Mouse (Mus musculus): Measurements from ENCODE around the gene Elane. TPM values are rescaled to one million over a fixed set of nuclear protein-coding genes. Genes with fewer than 3 reads are reported as not detected.

Gene Elane
- polyA plus RNA-seq, 1 experiment from 2014 or later: not detected

DNA sequence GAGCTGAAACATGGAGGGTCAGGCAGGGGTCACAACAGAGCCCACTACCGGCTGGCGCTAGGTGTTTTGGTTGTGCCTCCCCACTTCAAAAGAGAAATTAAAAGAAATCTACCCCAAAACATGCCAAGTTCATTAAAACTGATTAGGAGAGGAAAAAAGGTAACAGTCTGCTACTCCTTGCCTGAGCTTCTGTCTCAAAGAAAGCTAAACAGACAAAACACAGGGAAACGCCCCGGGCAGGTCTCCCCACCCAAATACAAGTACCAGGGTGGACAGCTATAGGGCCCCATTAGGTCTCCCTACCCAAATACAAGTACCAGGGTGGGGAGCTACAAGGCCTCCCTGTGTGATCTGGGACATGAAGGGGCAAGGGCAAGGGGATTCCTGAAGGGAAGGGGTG is 24.5 kb downstream of the Elane start, which contains the start of gene Gm26602:
TSS of gene Gm26602 (plus strand) at position 301 of the 400 bp plus-strand sequence.
- no peaks in the 10 kb centered on the region for H3K27me3 ChIP-seq
- no peak for ATAC-seq (replicated peaks)
- H3K4me1 ChIP-seq: peaks cover 36% of the 10 kb centered on the region
- peak within 1 kb of the TSS; percentile 47 for H3K9ac ChIP-seq (replicated peaks)
- H3K36me3 ChIP-seq: peaks cover 28% of the 10 kb centered on the region
- H3K27ac ChIP-seq (replicated peaks): peak within 1 kb of the TSS; percentile 98
- no peaks in the 10 kb centered on the region for H3K9me3 ChIP-seq
- 95% methylated on average over 4 of the region's 4 CpGs for WGBS
- peak within 1 kb of the TSS; percentile 43; the same call in 1 of the 2 replicates for H3K4me2 ChIP-seq (replicated peaks)
- H3K4me3 ChIP-seq: no peak within 1 kb of the TSS

DNA sequence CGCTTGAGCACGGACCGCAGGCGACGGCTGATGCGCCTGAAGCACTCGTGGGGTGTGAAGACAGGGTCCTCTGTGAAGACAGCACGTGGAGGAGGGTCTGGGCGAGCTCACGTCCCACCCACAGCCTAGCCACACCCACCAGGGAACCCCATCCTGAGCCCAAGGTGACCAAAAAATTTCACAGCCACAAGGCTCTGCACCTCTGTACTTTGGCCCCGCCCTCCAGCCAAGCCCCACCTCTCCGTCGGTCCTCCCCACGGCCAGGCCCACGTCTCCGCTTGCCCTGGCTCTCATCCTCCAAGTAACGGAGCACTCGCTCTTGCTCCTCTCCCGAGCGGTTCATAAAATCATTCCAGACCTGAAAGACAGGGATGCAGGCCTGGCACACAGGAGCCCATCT is 26.4 kb downstream of the Elane start:
- Histone ChIP-seq H3K4me2 (replicated peaks) (no peak overlapping the region), H3K27ac (replicated peaks) (no peak overlapping the region), H3K36me3 (peaks cover 16% of the 10 kb centered on the region), H3K27me3 (peaks cover 2% of the 10 kb centered on the region; the same call in 1 of the 2 replicates), H3K4me3 (no peak overlapping the region), H3K9me3 (no peaks in the 10 kb centered on the region), H3K4me1 (peaks cover 49% of the 10 kb centered on the region), H3K9ac (replicated peaks) (no peak overlapping the region)
- ATAC-seq (replicated peaks): no peak
- 69% methylated on average over 20 of the region's 20 CpGs for WGBS

DNA sequence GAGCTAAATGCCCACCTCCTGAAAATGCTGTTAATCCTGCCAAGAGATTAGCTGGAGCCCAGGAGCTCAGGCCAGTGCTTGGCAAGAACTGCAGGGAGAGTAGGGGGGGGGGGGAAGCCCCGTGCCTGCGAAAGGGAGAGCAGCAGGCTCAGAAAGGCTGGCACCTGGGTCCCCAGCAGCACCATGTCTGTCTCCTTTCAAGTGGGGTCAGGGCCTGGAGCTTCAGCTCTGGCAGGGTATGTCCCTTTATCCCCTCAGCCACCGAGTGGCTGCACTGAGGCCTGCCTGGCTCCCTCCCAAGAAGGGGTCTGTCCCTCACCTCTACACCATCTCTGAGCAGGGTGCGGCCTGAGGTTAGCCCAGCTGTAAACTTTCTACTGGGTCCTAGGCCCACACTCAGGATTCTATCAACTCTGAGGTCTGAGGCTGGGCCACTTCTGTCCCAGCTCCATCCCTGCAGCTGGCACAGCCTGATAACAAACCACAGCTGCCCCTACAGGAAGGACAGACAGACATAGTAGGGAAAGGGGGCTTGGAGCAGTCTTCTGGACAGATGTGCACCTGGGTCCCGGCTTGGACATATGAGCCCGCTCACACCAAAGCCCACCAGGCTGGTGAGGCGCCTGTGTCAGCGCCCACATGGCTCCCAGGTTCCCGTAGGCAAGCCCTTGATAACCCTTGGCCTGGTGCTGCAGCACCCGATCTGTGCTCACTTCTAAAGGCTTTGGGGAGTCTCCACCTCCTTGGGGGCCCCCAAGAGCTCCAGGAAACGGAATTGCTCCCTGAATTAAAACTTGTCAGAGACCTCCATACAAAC is 28.3 kb downstream of the Elane start:
- 0 out of 2 replicates have a peak overlapping the region, but pooled peaks have one; percentile 2 for H3K27ac ChIP-seq (replicated peaks)
- no peak overlapping the region for H3K4me3 ChIP-seq
- ATAC-seq (replicated peaks): no peak
- peaks cover 42% of the 10 kb centered on the region for H3K4me1 ChIP-seq
- H3K27me3 ChIP-seq: peaks cover 21% of the 10 kb centered on the region
- 53% methylated on average over 11 of the region's 11 CpGs for WGBS
- 0 out of 2 replicates have a peak overlapping the region, but pooled peaks have one; percentile 15 for H3K9ac ChIP-seq (replicated peaks)
- H3K9me3 ChIP-seq: no peaks in the 10 kb centered on the region
- H3K36me3 ChIP-seq: peaks cover 16% of the 10 kb centered on the region
- no peak overlapping the region for H3K4me2 ChIP-seq (replicated peaks)

DNA sequence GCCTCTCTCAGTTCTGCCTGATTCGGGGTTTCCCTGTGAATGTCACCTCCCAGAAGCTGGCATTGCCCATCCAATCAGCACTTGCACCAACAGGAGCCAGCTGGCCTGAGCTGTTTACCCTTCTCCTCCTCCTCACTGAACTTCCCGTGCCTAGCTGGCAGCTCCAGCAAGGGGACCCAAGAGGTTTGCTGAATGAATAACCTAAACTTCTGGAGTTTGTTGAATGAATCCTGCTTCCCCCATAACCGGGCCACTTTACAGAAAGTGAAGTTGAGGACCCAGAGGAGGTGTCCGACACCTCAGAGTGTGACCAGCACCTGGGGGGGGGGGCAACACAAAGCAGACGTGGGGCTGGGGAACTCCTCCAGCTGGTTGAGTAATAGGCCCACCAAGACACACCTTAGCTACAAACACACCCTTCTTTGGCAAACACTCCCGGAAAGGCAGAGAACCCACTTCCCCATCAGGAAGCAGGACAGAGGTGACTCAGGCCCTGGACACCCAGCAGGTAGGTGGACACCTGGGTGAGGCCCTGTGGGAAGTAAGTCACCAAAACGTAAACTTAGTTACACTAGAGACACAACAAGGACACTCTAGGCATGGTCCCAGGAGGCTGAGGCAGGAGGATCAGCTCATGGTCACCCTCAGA is 29.0 kb downstream of the Elane start:
- Histone ChIP-seq H3K4me1 (peaks cover 35% of the 10 kb centered on the region), H3K9me3 (no peaks in the 10 kb centered on the region), H3K9ac (replicated peaks) (0 out of 2 replicates have a peak overlapping the region, but pooled peaks have one; percentile 15), H3K36me3 (peaks cover 16% of the 10 kb centered on the region), H3K4me3 (no peak overlapping the region), H3K27me3 (peaks cover 28% of the 10 kb centered on the region), H3K27ac (replicated peaks) (no peak overlapping the region), H3K4me2 (replicated peaks) (peak overlapping the region; percentile 6; the same call in 1 of the 2 replicates)
- 66% methylated on average over 7 of the region's 7 CpGs for WGBS
- no peak for ATAC-seq (replicated peaks)

DNA sequence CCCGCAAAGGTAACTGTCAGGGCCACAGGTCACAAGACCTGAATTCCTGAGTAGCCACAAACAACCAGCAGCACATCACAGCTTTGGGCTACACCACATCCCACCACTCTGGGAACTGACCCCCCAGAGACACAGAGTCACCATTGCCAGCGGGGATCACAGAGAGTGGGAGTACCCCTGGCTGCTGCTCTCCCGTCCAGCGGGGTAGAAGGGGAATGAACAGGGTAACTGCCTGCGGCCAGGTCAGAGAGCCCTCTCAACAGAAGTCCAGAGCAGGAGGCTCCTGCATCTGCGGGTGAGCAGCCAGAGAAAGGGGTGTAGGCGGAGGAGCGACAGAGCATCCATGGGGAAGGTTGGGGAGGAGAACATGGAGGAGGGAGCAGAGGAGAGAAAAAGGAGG is 30.0 kb downstream of the Elane start:
- peak overlapping the region; percentile 99 for H3K9ac ChIP-seq (replicated peaks)
- peaks cover 40% of the 10 kb centered on the region for H3K4me1 ChIP-seq
- peaks cover 9% of the 10 kb centered on the region for H3K36me3 ChIP-seq
- H3K4me3 ChIP-seq: peak overlapping the region; percentile 92
- no peaks in the 10 kb centered on the region for H3K9me3 ChIP-seq
- peak overlapping the region; percentile 91 for H3K4me2 ChIP-seq (replicated peaks)
- WGBS: 7% methylated on average over 8 of the region's 8 CpGs
- H3K27ac ChIP-seq (replicated peaks): peak overlapping the region; percentile 83; the same call in 1 of the 2 replicates
- peaks cover 38% of the 10 kb centered on the region for H3K27me3 ChIP-seq
- peak; percentile 0; the same call in 1 of the 2 replicates for ATAC-seq (replicated peaks)

DNA sequence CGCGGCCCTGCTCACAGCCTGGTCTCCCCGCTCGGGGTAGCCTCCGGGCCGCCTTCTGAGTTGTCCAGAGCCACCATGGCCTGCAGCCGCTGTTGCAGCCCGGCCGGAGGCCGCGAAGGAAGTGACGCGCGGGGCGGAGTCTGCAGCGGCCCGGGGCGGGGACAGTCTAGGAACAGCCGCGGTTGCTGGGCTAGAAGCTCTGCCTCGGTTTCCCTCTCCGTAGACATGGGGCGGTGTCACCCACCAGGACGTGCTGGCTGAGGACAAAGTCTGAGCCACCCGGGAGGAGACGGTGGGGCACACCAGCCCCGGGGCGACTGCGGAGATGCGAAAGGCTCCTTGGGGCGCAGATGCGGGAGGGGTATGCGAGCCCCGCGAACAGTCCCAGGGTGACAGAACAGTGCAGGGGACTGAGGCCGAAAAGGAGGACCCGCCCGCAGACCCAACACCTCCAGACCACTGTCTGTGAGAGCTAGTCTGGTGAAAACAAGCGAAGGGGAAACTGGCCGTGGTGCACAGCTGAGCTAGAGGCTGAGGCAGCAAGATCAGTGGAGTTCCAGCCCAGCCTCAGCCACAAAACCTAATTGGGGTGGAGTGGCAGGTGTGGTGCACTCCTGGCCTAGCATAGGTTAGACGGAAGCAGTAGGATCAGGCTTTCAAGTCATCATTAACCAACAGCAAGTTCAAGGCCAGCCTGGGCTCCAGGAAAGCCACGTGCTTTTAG is 30.9 kb downstream of the Elane start, which contains the start of gene Kiss1r:
TSS of gene Kiss1r (plus strand) at position 164 of the 724 bp plus-strand sequence.
- peak within 1 kb of the TSS; percentile 92 for H3K4me3 ChIP-seq
- peaks cover 48% of the 10 kb centered on the region for H3K4me1 ChIP-seq
- peak; percentile 87 for ATAC-seq (replicated peaks)
- WGBS: 1% methylated on average over 42 of the region's 42 CpGs
- H3K27me3 ChIP-seq: peaks cover 47% of the 10 kb centered on the region
- H3K27ac ChIP-seq (replicated peaks): peak within 1 kb of the TSS; percentile 83
- H3K36me3 ChIP-seq: peaks cover under 1% of the 10 kb centered on the region; the same call in 1 of the 2 replicates
- no peaks in the 10 kb centered on the region for H3K9me3 ChIP-seq
- peak within 1 kb of the TSS; percentile 91 for H3K4me2 ChIP-seq (replicated peaks)
- H3K9ac ChIP-seq (replicated peaks): peak within 1 kb of the TSS; percentile 99

DNA sequence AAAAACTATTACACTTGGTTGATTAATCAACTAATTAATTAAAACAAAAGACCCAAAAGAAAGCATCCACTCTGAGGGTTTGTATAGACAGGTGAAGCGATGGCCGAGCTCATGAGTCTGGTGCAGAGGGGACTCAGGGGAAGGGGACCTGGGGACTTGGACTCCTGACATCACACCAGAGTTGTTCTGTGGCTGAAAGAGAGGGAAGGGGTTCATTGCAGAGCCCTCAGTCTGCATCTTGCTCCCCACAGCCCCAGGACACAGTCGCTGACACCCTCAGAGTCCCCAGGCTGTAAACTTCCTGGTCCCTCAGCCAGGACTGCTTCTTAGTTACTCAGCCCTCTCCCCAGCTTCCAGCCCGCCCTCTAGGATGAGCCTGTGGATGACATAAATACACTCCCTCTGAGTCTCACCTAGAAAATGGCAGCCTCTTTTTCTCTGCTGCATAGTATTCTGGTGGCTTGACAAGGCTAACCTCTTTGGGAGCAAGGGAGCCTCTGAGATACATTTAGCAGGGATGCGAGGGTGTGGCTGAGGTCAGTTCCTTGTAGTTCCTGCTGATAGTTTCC is 31.6 kb downstream of the Elane start:
- H3K36me3 ChIP-seq: no peaks in the 10 kb centered on the region
- WGBS: 58% methylated on average over 5 of the region's 5 CpGs
- H3K9ac ChIP-seq (replicated peaks): peak overlapping the region; percentile 99
- H3K9me3 ChIP-seq: no peaks in the 10 kb centered on the region
- H3K4me3 ChIP-seq: peak overlapping the region; percentile 92
- peaks cover 54% of the 10 kb centered on the region for H3K27me3 ChIP-seq
- H3K27ac ChIP-seq (replicated peaks): no peak overlapping the region
- no peak for ATAC-seq (replicated peaks)
- peaks cover 48% of the 10 kb centered on the region for H3K4me1 ChIP-seq
- peak overlapping the region; percentile 91 for H3K4me2 ChIP-seq (replicated peaks)

DNA sequence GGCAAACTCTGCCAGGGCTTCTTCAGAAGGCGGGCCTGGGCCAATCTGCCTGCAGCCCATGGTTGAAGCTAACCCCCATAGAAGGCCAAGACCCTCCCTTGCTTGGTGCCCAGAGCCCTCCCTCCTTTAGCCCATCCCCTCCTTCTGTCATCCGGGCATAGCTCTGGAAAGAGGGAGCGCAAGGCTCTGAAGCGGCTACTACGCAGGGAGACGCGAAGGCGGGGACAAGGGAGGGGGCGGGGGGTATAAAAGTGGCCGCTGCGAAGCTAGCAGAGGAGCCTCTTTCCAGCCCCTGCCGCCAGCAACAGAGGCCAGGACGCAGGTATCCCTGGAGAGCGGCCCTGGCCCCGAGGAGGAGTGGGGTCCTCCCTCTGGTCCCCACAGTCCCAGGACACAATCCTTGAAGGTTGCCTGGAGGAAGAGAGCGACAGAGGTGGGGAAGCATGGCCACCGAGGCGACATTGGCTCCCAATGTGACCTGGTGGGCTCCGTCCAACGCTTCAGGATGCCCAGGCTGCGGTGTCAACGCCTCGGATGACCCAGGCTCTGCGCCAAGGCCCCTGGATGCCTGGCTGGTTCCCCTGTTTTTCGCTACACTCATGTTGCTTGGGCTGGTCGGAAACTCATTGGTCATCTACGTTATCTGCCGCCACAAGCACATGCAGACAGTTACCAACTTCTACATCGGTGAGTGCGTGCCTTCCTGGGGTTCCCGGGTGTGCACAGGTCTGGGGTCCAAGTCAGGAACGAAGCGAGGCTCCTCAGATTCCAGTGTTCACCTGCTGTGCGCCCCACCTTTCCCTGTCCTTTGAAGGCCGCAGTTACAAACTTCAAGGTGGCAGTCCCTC is 32.4 kb downstream of the Elane start:
- Histone ChIP-seq H3K4me1 (peaks cover 48% of the 10 kb centered on the region), H3K9ac (replicated peaks) (no peak overlapping the region), H3K27me3 (peaks cover 62% of the 10 kb centered on the region), H3K27ac (replicated peaks) (no peak overlapping the region), H3K4me3 (no peak overlapping the region), H3K4me2 (replicated peaks) (no peak overlapping the region), H3K36me3 (no peaks in the 10 kb centered on the region), H3K9me3 (no peaks in the 10 kb centered on the region)
- ATAC-seq (replicated peaks): no peak
- 3% methylated on average over 34 of the region's 35 CpGs for WGBS

DNA sequence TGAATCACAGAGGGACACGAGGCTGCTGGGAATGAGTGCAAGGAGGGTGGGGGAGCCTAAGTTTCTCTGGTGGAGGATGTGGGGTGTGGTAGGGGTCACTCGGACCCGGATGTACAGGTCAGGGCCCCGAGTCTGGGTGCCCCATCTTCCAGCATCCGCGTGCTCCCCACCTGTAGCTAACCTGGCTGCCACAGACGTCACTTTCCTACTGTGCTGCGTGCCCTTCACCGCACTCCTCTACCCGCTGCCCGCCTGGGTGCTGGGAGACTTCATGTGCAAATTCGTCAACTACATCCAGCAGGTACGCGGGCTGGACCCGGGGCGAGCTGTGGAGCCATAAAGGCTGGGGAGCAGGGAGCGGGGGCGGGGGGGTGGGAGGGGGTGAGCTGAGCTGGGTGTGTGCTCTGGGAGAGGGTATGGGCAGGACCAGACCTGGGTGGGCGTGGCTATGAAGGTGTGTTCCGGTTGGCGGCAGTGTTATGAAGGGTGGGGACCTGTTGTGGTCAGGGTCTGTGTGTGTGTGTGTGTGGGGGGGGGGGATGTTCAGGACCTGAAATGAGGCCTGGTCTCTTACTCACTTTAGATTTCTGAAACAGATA is 33.3 kb downstream of the Elane start:
- no peak overlapping the region for H3K4me2 ChIP-seq (replicated peaks)
- no peak overlapping the region for H3K27ac ChIP-seq (replicated peaks)
- 2% methylated on average over 21 of the region's 21 CpGs for WGBS
- H3K9me3 ChIP-seq: no peaks in the 10 kb centered on the region
- no peaks in the 10 kb centered on the region for H3K36me3 ChIP-seq
- peaks cover 42% of the 10 kb centered on the region for H3K4me1 ChIP-seq
- H3K9ac ChIP-seq (replicated peaks): no peak overlapping the region
- no peak overlapping the region for H3K4me3 ChIP-seq
- ATAC-seq (replicated peaks): no peak
- H3K27me3 ChIP-seq: peaks cover 66% of the 10 kb centered on the region

DNA sequence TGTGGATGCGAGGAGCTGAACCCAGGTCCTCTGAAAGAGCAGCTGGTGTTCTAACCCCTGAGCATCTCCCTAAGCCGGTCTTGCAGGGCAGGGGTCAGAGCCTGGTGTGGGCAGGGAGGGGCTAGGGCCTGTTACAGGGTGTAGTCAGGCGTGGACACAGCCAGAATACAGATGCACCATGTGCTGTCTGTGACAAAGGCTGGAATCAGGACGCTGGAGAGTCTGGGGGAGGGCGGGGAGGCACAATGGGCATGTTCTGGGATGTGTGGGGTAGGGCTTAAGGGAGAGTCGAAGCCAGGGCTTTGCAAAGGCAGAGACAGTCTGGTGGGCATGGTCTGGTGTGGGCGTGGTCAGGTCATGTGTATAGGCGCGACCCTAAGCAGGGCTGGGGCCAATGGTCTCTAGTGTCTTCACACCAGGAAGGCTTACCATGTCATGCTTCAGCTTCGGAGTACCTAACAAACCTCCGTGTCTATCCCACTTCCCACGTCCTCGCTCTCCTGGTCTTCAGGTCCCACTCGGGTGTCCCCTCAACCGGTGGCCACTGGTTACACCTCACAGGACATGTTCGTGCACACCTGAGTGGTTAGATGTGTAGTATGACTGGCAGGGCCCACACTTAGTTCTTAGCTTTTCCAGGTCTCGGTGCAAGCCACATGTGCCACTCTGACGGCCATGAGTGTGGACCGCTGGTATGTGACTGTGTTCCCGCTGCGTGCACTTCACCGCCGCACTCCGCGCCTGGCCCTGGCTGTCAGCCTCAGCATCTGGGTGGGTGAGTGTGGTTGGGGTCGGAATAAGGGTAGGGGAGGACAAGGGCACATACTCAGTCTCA is 34.2 kb downstream of the Elane start:
- no peak for ATAC-seq (replicated peaks)
- Histone ChIP-seq H3K9ac (replicated peaks) (no peak overlapping the region), H3K27me3 (peaks cover 66% of the 10 kb centered on the region), H3K27ac (replicated peaks) (no peak overlapping the region), H3K9me3 (no peaks in the 10 kb centered on the region), H3K4me2 (replicated peaks) (peak overlapping the region; percentile 35; the same call in 1 of the 2 replicates), H3K4me1 (peaks cover 33% of the 10 kb centered on the region), H3K36me3 (no peaks in the 10 kb centered on the region), H3K4me3 (peak overlapping the region; percentile 22; the same call in 1 of the 2 replicates)
- WGBS: 15% methylated on average over 26 of the region's 26 CpGs

Measured in forebrain, embryonic 15.5 days (tissue).